Mouse (Mus musculus): ENCODE data around the gene Olfr823. TPM values are rescaled to one million over a fixed set of nuclear protein-coding genes. Genes with fewer than 3 reads are reported as not detected.
"Not testable (repeated sequence)": the region's sequence is repeated elsewhere in the genome, so short reads cannot be mapped to it uniquely, and the experiment has no call there.

Gene Olfr823
- total RNA-seq (2021): not detected

DNA sequence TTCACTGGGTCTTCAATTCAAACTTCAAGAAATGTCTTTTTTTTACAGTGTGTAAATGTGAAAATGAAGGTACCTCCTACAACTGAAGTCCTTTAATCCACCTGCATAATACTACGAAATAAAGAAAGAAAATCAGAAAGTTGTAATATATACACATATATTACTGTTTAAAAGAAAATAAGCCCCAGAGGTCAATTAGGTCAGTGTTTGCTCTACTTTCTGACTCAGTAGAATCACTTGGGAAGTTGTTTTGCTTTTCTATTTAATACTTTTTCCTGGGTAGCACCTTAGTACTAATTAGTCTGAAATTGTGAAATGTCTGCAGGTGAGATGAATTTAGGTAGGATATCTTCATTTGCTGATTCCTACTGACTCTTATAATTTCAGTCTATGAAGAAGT, at the start of gene Olfr823:
Gene Olfr823, minus strand, starts transcription at position 101 of the 400 bp plus-strand sequence.
- DNase-seq (ENCODE audit: extremely low spot score in 1 of 2, low spot score in 1 of 2): not testable (repeated sequence)

DNA sequence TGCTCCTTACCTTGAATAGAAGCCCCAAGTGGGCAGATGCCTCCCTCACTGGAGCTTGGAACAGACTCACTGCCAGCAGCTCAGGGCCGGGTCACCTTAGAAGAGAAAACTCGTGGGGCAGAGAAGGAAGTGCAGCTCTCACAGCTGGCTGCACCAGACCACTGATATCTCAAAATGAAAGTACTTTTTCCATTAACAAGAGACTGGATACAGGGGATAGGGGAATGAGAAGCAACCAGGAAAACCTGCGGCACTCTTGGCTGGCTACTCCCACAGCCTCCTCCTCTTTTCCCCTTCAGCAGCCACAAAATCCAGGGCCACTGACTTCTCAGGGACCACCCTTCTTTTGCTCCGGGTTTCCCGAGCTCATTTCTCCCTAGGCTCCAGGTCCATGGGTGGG, 28.9 kb upstream of the Olfr823 start:
- DNase-seq (ENCODE audit: extremely low spot score in 1 of 2, low spot score in 1 of 2): no peak

DNA sequence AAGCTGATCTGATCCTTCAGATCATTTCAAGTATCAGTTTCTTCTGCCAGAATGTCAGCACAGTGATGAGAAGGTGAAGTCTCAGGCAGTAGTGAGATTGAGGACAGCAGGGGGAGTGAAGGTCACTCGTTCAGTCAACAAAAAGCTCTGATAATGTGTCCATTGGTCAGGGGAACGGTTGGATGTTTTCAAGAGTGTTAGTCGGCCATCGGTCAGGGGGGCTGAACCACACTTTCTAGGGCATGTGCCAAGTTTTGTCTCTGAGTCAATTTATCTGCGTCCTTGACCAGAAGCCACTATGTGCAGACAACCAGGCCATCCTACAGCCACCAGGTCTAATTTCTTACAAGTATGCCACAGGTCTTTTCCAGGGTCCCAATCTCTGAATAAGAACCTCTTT, 27.3 kb upstream of the Olfr823 start:
- not testable (repeated sequence) for DNase-seq (ENCODE audit: extremely low spot score in 1 of 2, low spot score in 1 of 2)

DNA sequence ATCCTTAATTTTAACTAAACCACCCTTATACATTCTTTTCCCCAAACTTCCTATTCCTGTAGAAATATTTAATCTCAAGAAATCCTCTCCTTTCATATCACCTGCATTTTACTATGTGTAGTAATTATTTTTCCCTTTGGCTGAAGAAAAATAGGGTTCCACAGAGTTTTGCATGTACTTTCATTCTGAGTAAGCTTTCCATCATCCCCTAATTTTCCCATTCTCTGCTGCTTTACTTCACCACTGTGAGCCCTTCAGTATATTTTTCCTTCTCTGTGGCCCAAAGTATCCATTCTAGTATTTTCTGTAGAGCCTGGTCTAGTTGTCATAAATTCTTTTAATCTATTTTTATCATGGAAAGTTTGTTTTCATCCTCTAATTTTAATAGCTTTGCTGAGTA, 19.6 kb upstream of the Olfr823 start:
- no peak for DNase-seq (ENCODE audit: extremely low spot score in 1 of 2, low spot score in 1 of 2)

DNA sequence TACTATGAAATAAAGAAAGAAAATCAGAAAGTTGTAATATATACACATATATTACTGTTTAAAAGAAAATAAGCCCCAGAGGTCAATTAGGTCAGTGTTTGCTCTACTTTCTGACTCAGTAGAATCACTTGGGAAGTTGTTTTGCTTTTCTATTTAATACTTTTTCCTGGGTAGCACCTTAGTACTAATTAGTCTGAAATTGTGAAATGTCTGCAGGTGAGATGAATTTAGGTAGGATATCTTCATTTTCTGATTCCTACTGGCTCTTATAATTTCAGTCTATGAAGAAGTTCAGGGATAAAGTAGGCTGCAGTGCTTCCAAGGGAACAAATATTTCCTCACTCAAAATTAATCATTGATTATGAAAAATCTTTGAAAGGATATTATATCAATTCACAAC, 14.7 kb upstream of the Olfr823 start, which contains the start of gene Olfr824:
Gene Olfr824, minus strand, starts transcription at position 101 of the 400 bp plus-strand sequence.
- not testable (repeated sequence) for DNase-seq (ENCODE audit: extremely low spot score in 1 of 2, low spot score in 1 of 2)

DNA sequence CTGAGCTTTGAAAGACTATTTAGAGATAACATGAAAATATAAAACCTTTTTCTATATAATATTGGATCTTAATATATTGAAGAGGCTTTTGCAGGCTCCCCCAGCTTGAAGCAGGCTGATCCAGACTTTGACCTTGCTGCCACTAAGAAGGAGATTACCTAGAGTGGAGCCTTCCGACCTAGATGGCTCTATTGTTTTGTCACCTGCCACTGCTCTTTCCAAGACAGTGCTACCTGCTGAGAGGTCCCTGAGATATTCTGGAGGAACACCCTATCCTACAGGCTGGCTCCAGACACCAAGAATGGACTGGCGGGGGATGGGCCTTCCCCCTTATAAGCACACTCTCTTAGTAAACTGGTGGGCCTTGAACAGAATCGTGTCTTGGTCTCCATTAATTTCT, 862 bp upstream of the Olfr823 start:
- not testable (repeated sequence) for DNase-seq (ENCODE audit: extremely low spot score in 1 of 2, low spot score in 1 of 2)

DNA sequence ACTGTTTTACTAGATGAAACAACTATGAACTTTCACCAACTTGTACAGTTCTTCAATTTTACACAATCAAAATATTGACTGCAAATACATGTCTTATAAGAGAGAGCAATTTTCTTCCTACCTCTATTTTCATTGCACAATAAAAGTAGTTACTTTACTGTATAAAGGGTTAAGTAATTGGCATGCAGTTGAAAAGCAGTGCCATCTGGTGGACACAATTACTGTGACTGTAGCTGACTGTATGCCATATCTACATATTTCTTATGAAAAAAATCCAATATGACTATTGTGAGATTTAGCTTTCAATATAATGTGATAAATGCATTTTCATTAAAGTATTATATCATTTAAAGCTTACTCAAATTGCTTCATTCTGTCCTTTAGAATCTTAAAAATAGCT, 19.1 kb downstream of the Olfr823 start:
- no peak for DNase-seq (ENCODE audit: extremely low spot score in 1 of 2, low spot score in 1 of 2)

DNA sequence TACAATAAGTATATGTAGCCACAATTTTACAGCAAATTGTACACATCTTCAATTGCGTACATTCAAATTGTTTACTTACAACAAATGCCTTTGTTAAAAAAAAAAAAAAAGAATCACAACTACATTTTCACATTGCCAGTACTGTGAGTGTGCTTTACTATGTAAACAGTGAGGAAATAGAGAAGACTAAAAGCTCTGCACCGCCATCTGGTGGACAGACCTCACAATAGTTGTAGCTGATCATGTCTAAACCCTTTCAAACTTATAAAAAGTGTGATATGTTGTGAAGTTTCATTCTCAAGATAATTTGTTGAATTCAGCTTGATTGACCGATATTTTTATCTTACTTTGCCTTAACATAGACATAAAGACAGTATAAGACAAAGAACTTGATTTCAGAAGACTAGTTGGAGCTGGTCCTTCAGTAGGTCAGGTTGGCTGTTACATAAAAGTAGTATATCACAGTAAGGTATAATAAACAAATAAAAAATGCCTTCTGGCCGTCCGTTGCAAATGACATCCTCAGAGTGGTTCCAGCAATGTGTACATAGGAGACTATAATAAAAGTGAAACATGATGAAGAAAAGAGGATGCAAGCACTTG, 22.2 kb downstream of the Olfr823 start:
- peak; percentile 20 to 86 for DNase-seq (ENCODE audit: extremely low spot score in 1 of 2, low spot score in 1 of 2)

DNA sequence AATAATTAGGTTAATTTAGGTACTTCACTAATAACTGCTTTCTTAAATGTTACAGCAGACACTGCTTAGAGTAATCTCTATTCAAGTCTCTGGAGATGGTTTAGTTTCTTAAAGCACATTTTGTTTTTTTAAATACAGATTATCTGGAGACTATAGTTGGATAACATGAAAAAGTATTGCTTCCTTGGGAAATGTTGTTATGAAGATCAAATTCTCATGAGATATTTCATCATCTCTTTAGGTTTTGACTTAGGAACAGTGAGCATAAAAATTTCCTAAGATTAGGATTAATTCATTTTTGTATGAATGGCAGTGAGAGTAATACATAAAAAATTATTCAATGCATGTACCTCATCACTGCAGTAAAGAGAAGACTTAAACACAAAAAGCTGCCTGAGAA, 44.3 kb downstream of the Olfr823 start, which contains the start of gene Olfr822:
Gene Olfr822, plus strand, starts transcription at position 301 of the 400 bp plus-strand sequence.
- DNase-seq (ENCODE audit: extremely low spot score in 1 of 2, low spot score in 1 of 2): no peak

Other genes starting within 250 kb of the Olfr823 start
- not detected for gene Olfr814, start 235.5 kb downstream of the Olfr823 start, total RNA-seq (2021)
- gene Olfr815, start 209.5 kb downstream of the Olfr823 start, total RNA-seq (2021): not detected
- not detected for gene Olfr816, start 199.8 kb downstream of the Olfr823 start, total RNA-seq (2021)
- gene Olfr818, start 166.3 kb downstream of the Olfr823 start, total RNA-seq (2021): not detected
- gene Olfr819, start 148.1 kb downstream of the Olfr823 start, total RNA-seq (2021): not detected
- gene Olfr247, start 139.2 kb downstream of the Olfr823 start, total RNA-seq (2021): not detected
- gene Gm10310, start 130.3 kb downstream of the Olfr823 start, total RNA-seq (2021): not detected
- not detected for gene Olfr820, start 102.8 kb downstream of the Olfr823 start, total RNA-seq (2021)
- not detected for gene Olfr821, start 85.0 kb downstream of the Olfr823 start, total RNA-seq (2021)
- gene Olfr822, start 44.2 kb downstream of the Olfr823 start, total RNA-seq (2021): not detected
- gene Olfr824, start 14.6 kb upstream of the Olfr823 start, total RNA-seq (2021): not detected
- not detected for gene Olfr825, start 51.4 kb upstream of the Olfr823 start, total RNA-seq (2021)
- gene Olfr826, start 68.8 kb upstream of the Olfr823 start, total RNA-seq (2021): not detected
- gene Olfr827, start 99.0 kb upstream of the Olfr823 start, total RNA-seq (2021): not detected
- gene Neurod4, start 164.9 kb upstream of the Olfr823 start, total RNA-seq (2021): under 1 TPM in 1 of 2 experiments, not detected in 1; 0.20 TPM
- 1 to 10 TPM; 1.3 to 1.6 TPM for gene Tespa1, start 207.5 kb upstream of the Olfr823 start, total RNA-seq (2021)

Data from layer of hippocampus, postnatal 25 days (tissue).